Mouse (Mus musculus): ENCODE results near the gene Mrtfb.
"Not testable (repeated sequence)": the region's sequence is repeated elsewhere in the genome, so short reads cannot be mapped to it uniquely, and the experiment has no call there.

Gene Mrtfb

GRCm38 (mm10) chr16:13276258-13276657, 20.0 kb downstream of the Mrtfb start:
- in situ Hi-C loops (cut with MboI, MseI): no loop called here

- in situ Hi-C loops (cut with MboI, MseI): no loop called here
Measured at GRCm38 (mm10) chr16:13276709-13277399, 20.6 kb downstream of the Mrtfb start.

DNA sequence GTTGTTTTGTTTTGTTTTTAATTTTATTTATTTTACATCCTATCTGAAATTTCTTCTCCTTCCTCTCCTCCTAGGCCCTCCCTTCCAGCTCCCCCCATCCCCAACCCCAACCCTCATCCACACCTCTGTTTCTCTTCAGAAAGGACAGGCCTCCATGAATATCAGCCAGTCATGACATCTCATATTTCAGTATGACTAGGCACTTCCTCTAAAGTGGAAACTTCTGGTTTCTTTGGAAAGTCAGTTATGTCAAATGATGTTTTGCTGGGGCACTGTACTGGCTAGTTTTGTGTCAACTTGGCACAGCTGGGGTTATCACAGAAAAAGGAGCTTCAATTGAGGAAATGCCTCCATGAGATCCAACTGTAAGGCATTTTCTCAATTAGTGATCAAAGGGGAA, 30.1 kb downstream of the Mrtfb start:
- in situ Hi-C loops (cut with MboI, MseI): not testable (repeated sequence)

DNA sequence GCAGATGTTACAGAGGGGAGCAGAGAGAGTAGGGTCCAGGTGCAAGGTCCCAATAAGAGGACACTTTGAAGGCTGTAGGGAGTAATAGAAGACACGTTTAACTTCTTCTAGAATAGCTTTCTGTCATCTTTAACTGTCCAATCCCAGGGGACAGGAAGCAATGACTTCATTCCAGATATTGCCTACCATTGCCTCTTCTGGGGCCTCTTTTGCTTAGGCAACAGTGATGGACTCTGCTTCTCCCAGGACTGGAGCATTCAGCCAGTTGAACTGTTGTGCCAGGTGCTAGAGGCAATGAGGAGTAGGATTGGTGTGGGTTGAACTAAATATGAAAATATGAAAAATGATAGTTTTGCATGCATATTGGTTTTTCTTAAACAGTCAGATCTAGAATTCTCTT, 41.6 kb downstream of the Mrtfb start:
- in situ Hi-C loops (cut with MboI, MseI): no loop called here

DNA sequence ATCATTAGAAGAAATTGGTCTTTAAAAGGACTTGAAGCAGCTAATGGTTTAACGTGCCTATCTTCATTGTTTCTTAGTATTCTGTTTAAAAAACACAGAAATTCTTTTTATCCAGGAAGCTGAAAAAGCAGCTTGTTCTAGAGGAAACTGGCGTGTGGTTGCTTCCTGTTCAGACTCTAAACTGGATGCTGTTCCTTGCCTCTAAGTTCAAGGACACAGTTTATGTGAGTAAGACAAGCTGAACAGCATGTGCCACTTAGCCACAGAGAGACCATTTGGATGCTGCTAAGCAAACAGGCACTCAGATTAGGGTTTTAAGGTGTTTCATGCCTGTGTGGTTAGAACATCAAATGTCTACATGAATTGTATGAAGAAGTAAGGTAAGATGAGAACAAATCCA, 42.7 kb downstream of the Mrtfb start:
- in situ Hi-C loops (cut with MboI, MseI): no loop called here

DNA sequence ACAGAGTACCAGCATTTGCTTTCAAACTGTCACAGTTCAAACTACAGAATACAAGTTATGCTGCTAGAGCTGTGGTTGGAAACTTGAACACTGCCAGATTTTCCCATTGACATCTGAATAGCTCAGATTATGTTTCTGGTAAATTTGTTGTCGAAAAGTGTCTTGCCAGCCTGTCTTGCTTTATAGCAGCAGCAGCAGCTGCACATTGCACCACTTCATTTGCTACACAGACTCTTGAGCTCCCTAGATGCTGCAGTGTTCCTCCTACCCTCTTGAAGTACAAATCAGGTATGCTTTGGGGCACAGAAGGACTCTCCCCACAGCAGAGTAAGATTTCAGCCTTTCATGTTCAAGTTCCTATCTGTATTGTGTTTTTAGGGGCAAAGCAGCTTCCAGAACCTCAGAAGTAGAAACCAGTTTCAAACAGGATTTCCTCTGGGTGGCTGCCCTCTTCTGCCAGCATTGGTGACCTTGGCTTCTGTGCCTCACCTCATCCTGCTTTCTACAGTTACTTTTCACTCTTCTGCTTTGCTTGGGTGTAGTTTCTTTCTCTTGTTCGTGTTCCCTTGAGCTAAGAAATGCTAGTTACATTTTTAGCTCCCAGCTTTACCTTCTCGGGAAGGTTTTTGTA, 49.9 kb downstream of the Mrtfb start:
- in situ Hi-C loops (cut with MboI, MseI): no loop called here

DNA sequence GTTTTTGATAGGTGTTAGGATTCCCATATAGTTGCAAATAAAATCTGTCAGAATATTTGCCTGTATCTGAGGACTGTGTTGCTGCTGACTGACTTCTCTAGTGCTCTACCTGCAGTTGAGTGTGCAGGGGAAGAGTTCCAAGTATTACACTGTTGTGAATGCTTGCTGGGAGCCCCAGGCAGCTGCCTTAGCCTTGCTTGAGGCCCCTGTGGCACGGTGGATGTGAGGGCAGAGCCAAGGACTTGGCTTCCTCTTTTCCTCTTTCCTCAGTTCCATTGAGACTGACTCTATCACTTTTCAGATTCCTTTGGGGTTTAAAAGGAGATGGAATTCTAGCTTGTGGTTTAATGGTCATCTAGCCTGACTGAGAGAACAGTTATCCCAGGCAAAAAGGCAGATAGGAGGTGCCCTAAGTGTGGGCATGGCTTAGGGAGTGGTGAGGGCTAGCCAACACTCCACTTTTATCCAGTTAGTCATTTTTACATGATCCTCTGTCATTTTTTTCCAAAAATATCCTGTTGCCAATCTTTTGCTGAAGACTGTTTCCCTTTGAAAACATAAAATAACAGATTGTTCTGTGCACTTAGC, 53.9 kb downstream of the Mrtfb start:
- in situ Hi-C loops (cut with MboI, MseI): no loop called here

DNA sequence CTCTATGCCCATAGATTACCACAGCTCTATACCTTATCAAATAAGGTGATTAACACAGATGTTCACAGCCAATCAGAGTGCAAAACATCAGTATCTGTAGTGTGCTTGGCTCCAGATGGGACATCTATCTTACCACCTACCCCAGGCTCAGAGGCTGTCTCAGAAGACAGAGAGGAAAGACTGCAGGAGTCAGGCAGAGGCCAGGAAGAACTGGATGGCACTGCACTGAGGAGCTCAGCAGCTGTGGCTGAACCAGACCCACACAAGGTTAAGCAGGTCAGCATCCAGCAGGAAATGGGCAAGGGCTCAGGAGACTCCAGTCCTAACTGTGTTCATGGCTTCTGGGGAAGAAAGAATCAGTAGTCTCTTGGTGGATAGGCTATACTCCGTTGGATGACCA, 55.1 kb downstream of the Mrtfb start:
- in situ Hi-C loops (cut with MboI, MseI): no loop called here

DNA sequence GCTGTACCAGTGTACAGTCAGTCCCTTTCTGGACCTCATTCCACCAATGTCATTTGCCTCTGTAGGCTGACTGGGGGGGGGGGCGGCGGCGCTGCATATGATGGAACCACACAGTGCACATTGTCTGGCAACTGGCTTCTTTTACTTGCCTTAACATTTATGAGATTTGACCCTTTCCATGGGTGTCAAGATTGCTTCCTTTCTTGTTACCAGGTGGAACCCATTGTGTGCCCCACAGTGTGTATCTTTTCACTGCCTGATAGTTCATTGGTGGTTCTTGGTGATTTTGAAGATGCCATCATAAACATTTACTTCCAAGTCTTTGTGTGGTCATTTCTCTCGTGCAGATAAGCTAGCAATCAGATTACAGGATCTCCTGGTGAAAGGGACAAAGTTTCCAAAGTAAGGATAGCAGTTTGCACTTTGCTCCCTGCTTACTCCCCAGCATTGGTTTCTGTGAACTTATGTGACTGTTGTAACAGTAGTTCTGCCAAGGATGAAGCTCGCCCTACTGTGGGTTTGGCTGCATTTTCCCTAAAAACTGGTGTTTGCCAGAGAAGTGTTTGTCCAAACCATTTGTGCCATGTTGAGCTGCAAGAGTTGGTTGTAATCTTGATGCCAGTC, 56.9 kb downstream of the Mrtfb start:
- in situ Hi-C loops (cut with MboI, MseI): no loop called here

DNA sequence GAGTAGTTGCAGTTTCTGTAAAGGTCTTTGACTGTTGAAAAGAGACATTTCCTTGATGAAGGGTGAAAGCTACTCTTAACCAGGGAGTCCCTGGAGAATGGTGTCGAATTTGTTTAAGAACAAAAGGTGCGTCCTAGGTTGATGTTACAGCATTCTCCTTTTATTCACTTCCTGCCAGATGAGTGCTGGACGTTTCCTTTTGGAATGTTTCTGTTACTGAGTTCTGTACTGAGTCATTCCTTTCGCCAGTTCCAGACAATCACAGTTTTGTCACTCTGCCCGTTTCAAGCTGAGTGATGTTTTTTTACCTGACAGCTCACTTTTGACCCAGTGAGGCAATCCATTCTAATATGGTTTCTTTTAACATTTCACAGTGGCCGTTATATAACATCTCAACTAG, 67.5 kb downstream of the Mrtfb start:
- in situ Hi-C loops (cut with MboI, MseI): no loop called here

- in situ Hi-C loops (cut with MboI, MseI): no loop called here
Measured at GRCm38 (mm10) chr16:13326622-13327021, 70.3 kb downstream of the Mrtfb start.

DNA sequence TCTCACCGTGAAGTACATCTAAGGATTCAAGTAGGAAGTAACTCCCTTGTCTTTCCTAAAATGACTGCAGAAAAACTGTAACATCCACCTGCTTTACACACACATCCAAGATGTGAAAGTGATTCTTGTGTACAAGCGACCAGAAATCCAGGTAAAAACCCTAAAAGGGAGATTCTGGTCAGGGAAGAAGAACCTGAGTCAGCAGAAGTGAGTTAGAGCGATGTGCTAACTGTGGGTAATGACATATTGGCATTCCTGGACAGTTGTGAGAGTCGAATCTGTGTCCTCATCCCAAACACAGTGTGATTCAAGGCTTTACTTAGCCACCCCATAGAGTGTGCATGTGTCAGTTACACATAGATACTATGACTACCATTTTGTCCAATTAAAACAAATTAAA, 72.4 kb downstream of the Mrtfb start:
- in situ Hi-C loops (cut with MboI, MseI): no loop called here

- in situ Hi-C loops (cut with MboI, MseI): no loop called here
Measured at GRCm38 (mm10) chr16:13329640-13330039, 73.4 kb downstream of the Mrtfb start.

DNA sequence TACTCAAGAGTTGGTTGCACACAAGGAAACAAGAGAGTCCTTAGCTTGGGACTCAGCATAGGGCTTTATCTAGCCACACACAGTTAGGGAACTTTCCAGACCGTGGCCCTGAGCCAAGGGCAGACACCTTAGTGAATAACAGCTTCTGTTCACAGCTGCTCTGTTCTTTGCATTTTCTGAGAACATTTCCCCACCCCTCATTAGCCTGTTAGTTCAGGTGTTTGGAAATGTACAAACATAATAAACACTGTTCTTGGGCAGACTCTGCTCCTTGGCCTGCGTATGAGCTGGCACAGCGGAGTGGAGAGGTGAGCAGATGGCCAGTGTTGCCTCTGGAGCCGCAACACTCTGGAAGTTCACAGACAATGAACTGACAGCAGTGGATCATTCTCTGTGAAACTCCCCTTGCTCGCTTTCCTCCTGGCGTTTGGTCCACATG, 74.0 kb downstream of the Mrtfb start:
- in situ Hi-C loops (cut with MboI, MseI): no loop called here

GRCm38 (mm10) chr16:13331898-13332297, 75.6 kb downstream of the Mrtfb start:
- in situ Hi-C loops (cut with MboI, MseI): no loop called here

DNA sequence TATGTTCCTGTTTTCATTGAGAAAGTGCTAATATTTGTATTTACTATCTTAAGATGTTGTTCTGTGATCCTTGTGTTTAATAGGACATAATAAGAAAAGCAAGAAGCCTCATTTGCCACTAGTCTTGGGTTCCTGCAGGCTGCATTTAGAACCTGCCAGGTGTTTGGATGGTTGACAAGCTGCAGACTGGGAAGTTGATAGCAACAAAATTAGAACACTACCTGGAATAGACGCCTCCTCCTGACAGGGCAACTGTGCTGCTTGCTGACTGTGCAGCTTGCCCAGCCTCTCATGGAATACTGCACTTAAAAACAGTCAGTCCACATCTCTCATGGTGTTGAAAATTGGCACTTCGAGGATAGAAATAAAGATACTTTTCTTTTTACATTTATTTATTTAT, 76.3 kb downstream of the Mrtfb start:
- in situ Hi-C loops (cut with MboI, MseI): no loop called here

DNA sequence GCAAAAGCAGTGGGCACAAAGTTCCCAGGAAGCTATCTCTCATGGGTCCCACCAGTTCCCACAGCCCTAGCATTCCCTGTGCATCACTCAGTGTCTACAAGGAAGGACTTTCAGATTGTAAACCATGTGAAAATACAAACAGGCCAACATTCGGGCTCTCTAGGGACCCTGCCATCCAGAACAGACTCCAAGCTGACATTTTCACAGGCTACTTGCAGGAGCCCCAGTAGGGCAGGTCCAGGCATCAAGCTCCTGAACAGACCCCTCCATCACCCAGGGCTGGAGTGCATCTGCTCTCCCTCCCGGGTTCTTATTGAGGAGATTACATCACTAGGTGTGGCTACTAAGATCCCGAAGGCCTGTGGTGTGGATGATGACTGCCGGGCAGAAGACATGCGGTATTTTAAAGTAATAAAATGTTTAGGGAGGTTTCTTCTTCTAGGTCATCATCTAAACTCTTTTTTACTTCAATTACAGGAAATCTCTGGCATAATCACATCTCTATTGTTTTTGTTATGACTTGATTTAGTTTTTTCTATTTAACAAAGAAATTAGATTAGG, 77.6 kb downstream of the Mrtfb start:
- in situ Hi-C loops (cut with MboI, MseI): no loop called here

DNA sequence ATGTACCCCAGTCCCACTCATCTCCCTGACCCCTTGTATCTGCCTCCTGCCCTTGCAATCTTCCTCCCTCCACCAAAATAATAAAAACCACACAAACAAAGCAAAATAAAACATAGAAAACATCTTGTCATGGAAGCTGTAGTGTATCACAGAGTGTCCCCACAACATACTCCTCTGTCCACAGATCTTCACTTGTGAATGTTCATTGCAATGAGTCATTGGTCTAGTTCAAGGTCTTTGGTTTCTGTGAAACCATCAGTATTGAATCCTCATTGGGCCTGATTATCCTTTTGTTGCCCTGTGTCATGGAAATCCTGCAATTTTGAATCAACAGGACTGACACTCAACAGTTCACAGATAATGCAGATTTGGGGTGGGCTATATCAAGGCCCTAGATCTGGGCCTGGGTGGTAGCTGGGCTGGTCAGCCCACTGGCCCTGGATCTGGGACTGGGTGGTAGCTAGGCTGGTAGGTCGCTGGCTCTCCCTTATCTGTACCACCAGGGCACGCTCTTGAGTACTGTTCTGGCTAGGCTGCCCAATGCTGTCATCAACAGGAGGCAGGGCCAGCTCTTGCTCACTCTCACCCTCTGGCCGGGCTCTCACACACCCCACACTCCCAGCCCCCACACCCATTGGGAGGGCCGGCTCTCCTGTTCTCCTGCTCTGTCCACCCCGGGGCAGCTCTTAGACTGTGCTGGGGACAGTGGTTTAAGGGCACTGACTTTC, 80.4 kb downstream of the Mrtfb start:
- in situ Hi-C loops (cut with MboI, MseI): no loop called here

DNA sequence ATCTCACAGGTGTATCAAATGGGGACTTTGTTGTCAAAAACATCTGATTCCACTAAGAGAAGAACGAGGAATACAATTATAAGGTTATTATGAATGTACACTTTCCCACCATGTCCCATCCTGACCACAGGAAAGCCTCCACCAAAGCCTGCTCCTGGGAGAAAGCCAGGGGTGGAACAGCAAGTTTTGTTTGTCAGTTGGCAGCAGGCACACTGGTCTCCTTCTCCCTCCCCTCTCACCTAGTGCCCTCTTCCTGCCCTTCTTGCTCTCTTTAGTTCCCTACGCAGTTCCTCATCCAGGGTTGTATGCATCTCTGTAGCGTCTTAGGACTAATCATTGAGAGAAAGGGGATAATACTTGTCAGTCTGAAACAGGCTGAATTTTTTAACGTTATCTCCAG, 81.8 kb downstream of the Mrtfb start:
- in situ Hi-C loops (cut with MboI, MseI): no loop called here

- in situ Hi-C loops (cut with MboI, MseI): no loop called here
Measured at GRCm38 (mm10) chr16:13339433-13339832, 83.2 kb downstream of the Mrtfb start.

DNA sequence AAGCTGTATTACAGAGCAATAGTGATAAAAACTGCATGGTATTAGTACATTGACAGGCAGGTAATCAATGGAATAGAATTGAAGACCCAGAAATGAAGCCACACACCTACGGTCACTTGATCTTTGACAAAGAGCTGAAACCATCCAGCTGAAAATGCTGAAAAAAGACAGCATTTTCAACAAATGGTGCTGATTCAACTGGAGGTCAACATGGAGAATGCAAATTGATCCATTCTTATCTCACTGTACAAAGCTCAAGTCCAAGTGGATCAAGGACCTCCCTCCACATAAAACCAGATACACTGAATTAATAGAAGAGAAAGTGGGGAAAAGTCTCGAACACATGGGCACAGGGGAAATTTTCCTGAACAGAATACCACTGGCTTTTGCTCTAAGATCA, 89.5 kb downstream of the Mrtfb start:
- in situ Hi-C loops (cut with MboI, MseI): not testable (repeated sequence)

DNA sequence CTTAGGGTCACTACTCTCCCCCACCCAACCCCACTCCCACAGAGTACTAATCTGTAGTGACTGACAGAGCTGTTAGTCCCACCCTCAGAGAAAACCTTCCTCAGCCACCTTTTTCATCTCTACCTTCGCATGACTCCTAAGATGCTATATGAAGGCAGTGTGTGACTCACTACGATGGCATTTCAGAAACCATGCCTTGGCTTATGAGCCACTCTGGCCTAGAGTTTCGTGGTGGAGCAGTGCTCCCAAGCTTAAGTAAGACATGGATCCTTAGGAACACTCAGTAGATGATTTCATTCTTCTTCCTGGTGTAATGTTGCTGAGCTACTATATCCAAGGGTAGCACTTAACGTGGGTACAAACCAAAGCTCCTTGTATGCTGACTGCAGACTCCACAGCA, 94.4 kb downstream of the Mrtfb start:
- in situ Hi-C loops (cut with MboI, MseI): no loop called here

Measured in T-helper 1 cell (primary cell).